Mouse (Mus musculus): ENCODE results near the gene Mrpl30. TPM values are rescaled to one million over a fixed set of nuclear protein-coding genes. Genes with fewer than 3 reads are reported as not detected.

Mrpl30 gene
- total and polyA plus RNA-seq, 3 experiments = 107 to 242 (median 141) TPM

DNA sequence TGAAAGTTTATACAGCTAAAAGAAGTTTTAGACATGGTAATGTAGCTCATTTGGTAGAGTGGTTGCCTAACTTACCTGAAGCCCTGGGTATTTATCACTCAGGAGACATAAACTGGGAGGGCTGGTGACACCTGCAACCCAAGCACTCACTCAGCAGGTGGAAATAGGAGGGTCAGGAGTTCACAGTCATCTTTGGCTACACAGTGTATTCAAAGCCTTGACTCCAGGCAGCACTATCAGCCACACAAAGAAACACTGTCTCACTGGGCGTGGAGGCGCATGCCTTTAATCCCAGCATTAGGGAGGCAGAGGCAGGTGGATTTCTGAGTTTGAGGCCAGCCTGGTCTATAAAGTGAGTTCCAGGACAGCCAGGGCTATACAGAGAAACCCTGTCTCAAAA lies 22.5 kb downstream of the Mrpl30 start:
- Histone ChIP-seq H3K27ac (ENCODE audit: insufficient read depth, low read depth) (no peak overlapping the region), H3K4me1 (ENCODE audit: control insufficient read depth in 1 of 2, insufficient read depth in 2 of 2) (no peaks in the 10 kb centered on the region), H3K9me3 (replicated peaks; ENCODE audit: low read length) (no peaks in the 10 kb centered on the region), H3K27me3 (replicated peaks) (peaks cover 22% of the 10 kb centered on the region), H3K4me2 (ENCODE audit: insufficient read depth, low read depth, poor library complexity, severe bottlenecking) (no peak overlapping the region), H3K9ac (ENCODE audit: insufficient read depth, low read depth) (no peak overlapping the region), H3K4me3 (replicated peaks in 1 of 3; ENCODE audit: low read depth in 2 of 3, low read length in 2 of 3, poor library complexity in 1 of 3) (no peak overlapping the region), H3K36me3 (replicated peaks in 1 of 2; ENCODE audit: control insufficient read depth in 1 of 2, insufficient read depth in 1 of 2, low read length in 1 of 2) (no peaks in the 10 kb centered on the region), H3K79me2 (replicated peaks; ENCODE audit: control insufficient read depth, extremely low read depth, insufficient read depth, poor library complexity, severe bottlenecking) (no peaks in the 10 kb centered on the region)
- no peak for DNase-seq (ENCODE audit: extremely low read depth)
- no peak for TF ChIP-seq EP300 (IDR thresholded peaks at IDR 0.05; ENCODE audit: low read length)
- no peak for TF ChIP-seq USF1 (IDR thresholded peaks at IDR 0.05; ENCODE audit: low read depth, low read length)
- no peak for TF ChIP-seq POLR2AphosphoS2 (IDR thresholded peaks at IDR 0.05; ENCODE audit: low read depth, low read length)
- TF ChIP-seq ZNF384 (IDR thresholded peaks at IDR 0.05; ENCODE audit: low read depth, low read length) = no peak
- no peak for TF ChIP-seq HCFC1 (IDR thresholded peaks at IDR 0.05; ENCODE audit: low read depth, low read length)
- TF ChIP-seq MAZ (IDR thresholded peaks at IDR 0.05; ENCODE audit: low read depth, low read length) = no peak
- TF ChIP-seq TBP (conservative IDR thresholded peaks at IDR 0.05; ENCODE audit: low read depth, low read length) = no peak
- no peak for TF ChIP-seq SMC3 (IDR thresholded peaks at IDR 0.05; ENCODE audit: low read depth, low read length)
- no peak for TF ChIP-seq BHLHE40 (IDR thresholded peaks at IDR 0.05; ENCODE audit: low read depth, low read length)
- TF ChIP-seq MAFK (IDR thresholded peaks at IDR 0.05; ENCODE audit: insufficient replicate concordance, low read length) = no peak
- TF ChIP-seq IRF4 (IDR thresholded peaks at IDR 0.05; ENCODE audit: low read depth, low read length) = no peak
- no peak for TF ChIP-seq RCOR1 (conservative IDR thresholded peaks at IDR 0.05; ENCODE audit: low read depth, low read length)
- no peak for TF ChIP-seq POLR2A (IDR thresholded peaks at IDR 0.05; ENCODE audit: low read depth, low read length)
- dilution Hi-C loops (cut with MboI; ENCODE audit: extremely low pct_ligation_motif_present, extremely low pct_unique_long_range_greater_than_20kb, low sequenced_read_pairs) = no loop called here
- in situ Hi-C loops (cut with MboI; ENCODE audit: low pct_ligation_motif_present, low pct_unique_long_range_greater_than_20kb, low sequenced_read_pairs) = no loop called here

DNA sequence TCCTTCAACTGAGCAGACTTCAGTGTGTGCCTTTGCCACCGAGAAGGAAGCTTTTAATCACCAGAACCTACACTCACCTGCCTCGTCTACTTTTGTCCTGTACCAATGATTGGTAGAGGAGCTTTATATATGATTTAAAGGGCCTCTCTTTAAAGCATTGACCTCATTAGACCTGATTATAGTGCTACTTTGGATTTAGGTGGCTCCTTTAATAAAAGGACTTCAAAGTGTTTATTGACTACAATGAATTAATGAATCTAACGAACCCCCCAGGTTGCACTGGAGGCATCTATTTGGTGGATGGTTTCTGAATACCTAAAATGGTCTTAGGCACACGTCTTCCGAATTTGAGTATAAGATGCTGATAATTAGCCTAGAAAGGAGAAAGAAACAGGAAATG lies 26.1 kb downstream of the Mrpl30 start, which contains the start of gene Lyg2:
Gene Lyg2, minus strand, starts transcription at position 101 of the 400 bp plus-strand sequence.
- no peak for TF ChIP-seq E2F4 (IDR thresholded peaks at IDR 0.05; ENCODE audit: insufficient replicate concordance, low read depth, low read length)
- no peak for TF ChIP-seq NELFE (IDR thresholded peaks at IDR 0.05; ENCODE audit: low read depth, low read length)
- no peak for TF ChIP-seq MXI1 (IDR thresholded peaks at IDR 0.05; ENCODE audit: low read depth, low read length)
- Histone ChIP-seq H3K79me2 (replicated peaks; ENCODE audit: control insufficient read depth, extremely low read depth, insufficient read depth, poor library complexity, severe bottlenecking) (no peaks in the 10 kb centered on the region), H3K9ac (ENCODE audit: insufficient read depth, low read depth) (no peak within 1 kb of the TSS), H3K4me2 (ENCODE audit: insufficient read depth, low read depth, poor library complexity, severe bottlenecking) (no peak within 1 kb of the TSS), H3K4me3 (replicated peaks in 1 of 3; ENCODE audit: low read depth in 2 of 3, low read length in 2 of 3, poor library complexity in 1 of 3) (no peak within 1 kb of the TSS), H3K27me3 (replicated peaks) (peaks cover 15% of the 10 kb centered on the region), H3K36me3 (replicated peaks in 1 of 2; ENCODE audit: control insufficient read depth in 1 of 2, insufficient read depth in 1 of 2, low read length in 1 of 2) (no peaks in the 10 kb centered on the region), H3K27ac (ENCODE audit: insufficient read depth, low read depth) (no peak within 1 kb of the TSS), H3K4me1 (ENCODE audit: control insufficient read depth in 1 of 2, insufficient read depth in 2 of 2) (peaks cover 4 to 7% of the 10 kb centered on the region in 2 experiments; a peak in 1 of 4 replicates), H3K9me3 (replicated peaks; ENCODE audit: low read length) (no peaks in the 10 kb centered on the region)
- in situ Hi-C loops (cut with MboI; ENCODE audit: low pct_ligation_motif_present, low pct_unique_long_range_greater_than_20kb, low sequenced_read_pairs) (no loop called here), dilution Hi-C loops (cut with MboI; ENCODE audit: extremely low pct_ligation_motif_present, extremely low pct_unique_long_range_greater_than_20kb, low sequenced_read_pairs) (no loop called here)
- no peak for DNase-seq (ENCODE audit: extremely low read depth)
